Mouse (Mus musculus): ENCODE results near the gene Rragd.

DNA sequence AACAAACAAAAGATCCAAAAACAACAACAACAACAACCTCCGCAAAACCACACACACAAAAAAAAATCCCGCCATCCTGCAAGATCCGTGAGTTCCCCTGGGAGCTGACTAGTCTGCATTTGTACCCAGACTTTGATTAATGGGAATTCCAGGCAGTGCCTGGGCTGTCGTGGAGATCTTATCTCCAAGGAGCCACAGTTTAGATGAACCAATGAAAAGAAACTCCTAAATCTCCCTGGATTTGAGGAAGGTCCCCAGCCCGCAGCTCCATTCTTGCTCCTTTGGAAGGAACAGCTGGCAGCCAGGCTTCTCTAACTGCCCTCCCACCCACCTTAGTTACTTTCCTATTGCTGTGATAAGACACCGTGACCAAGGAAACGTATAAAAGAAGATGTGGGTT is 30.2 kb upstream of the Rragd start:
- TF ChIP-seq CTCF (IDR thresholded peaks at IDR 0.05; ENCODE audit: low read depth, low read length) (no peak), POLR2A (IDR thresholded peaks at IDR 0.05; ENCODE audit: borderline replicate concordance, low read depth, low read length) (no peak)
